Mouse (Mus musculus) embryonic facial prominence, embryonic 11.5 days (tissue): ENCODE measurements around the gene Abracl. TPM values are rescaled to one million over a fixed set of nuclear protein-coding genes. Genes with fewer than 3 reads are reported as not detected.

Experiments used
- ATAC-seq: fragments of 200-750 bp; cut with Nextera tagmentation; replicated peaks from 2 replicates; pipeline ENCODE4 v1.8.0; 2017; ENCODE audit warnings: low read depth; ENCODE audit not compliant: insufficient number of reproducible peaks, low FRiP score, low TSS enrichment
- DNase-seq: peaks from one replicate; pipeline ENCODE4 v3.0.0-alpha.2; 2015; ENCODE audit warnings: low spot score
- H3K27ac ChIP-seq: fragments of 300-500 bp; sonication (generic); replicated peaks from 2 replicates; pipeline ENCODE4 v1.5.1; 2014; ENCODE audit warnings: mild to moderate bottlenecking, low read depth, low read length, control low read depth
- H3K27me3 ChIP-seq: fragments of 300-500 bp; sonication (generic); 2 replicates; pipeline ENCODE4 v1.6.1; 2014; ENCODE audit warnings: mild to moderate bottlenecking, low read length, moderate library complexity, mixed read lengths; ENCODE audit not compliant: control insufficient read depth, insufficient read depth
- H3K36me3 ChIP-seq: fragments of 300-500 bp; sonication (generic); replicated peaks from 2 replicates; pipeline ENCODE4 v1.6.1; 2014; ENCODE audit warnings: low read depth, mild to moderate bottlenecking, low read length, moderate library complexity, mixed read lengths; ENCODE audit not compliant: control insufficient read depth, insufficient read depth
- H3K4me1 ChIP-seq: fragments of 300-500 bp; sonication (generic); 2 replicates; pipeline ENCODE4 v1.6.1; 2014; ENCODE audit warnings: low read length, mixed read lengths; ENCODE audit not compliant: control insufficient read depth, insufficient read depth
- H3K4me2 ChIP-seq: fragments of 300-500 bp; sonication (generic); 2 replicates; pipeline ENCODE4 v1.6.1; 2014; ENCODE audit warnings: low read depth, mild to moderate bottlenecking, control low read depth, low read length, moderate library complexity
- H3K4me3 ChIP-seq: fragments of 300-500 bp; sonication (generic); 2 replicates; pipeline ENCODE4 v1.5.1; 2014; ENCODE audit warnings: low read depth, low read length, control low read depth
- H3K9ac ChIP-seq: fragments of 300-500 bp; sonication (generic); replicated peaks from 2 replicates; pipeline ENCODE4 v1.6.1; 2014; ENCODE audit warnings: mild to moderate bottlenecking, control low read depth, low read length
- H3K9me3 ChIP-seq: fragments of 300-500 bp; sonication (generic); replicated peaks from 2 replicates; pipeline ENCODE4 v1.6.1; 2016; ENCODE audit warnings: mild to moderate bottlenecking, low read length, inconsistent platforms, mixed read lengths; ENCODE audit not compliant: control insufficient read depth
- WGBS: fragments of 180-500 bp; shearing (Covaris S2); extraction: QIAGEN DNeasy Blood & Tissue Kit; methylation state at CpG from one replicate; pipeline ENCODE4 v1.1.7; 2014; 5-methylcytosine and 5-hydroxymethylcytosine counted together
- polyA plus RNA-seq: library from polyadenylated mRNA; unstranded; fragments of >200 nt; fragmentation: Nextera tagmentation; extraction: Ambion mirVana; gene quantifications from 2 replicates; pipeline ENCODE4 v1.2.1, GENCODE M21; 2014

The Abracl gene
- polyA plus RNA-seq: 188 and 208 TPM in 2 replicates

DNA sequence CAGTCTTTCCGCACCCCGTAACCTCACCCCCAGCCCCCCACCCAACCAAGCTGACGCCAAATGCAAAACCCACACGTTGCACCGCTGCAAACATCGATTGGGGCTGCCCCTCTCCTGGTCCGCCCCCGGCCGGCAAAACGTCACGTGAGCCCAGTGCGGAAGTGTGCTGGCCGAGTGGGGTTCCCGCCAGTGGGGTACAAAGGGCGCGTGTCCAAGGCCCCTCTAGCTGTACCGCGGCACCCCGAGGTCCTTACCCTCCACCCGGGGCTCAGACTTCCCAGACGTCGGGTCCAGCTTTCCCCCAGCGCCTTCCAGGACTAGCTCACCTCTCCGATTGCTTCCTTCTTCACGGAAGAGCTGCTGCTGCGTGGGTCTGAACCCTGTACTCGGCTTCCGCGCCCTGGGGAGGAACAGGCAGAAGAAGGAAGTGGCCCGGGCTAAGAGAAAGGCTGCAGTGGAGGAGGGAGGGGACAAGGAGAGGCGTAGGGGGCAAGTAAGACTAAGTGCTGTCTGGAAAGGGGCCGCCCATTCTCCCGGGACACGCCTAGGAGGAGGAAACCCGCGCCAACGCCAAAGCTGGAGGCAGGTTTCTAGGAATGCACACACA, at the start of gene Abracl:
TSS of gene Abracl (minus strand) at position 548 of the 607 bp plus-strand sequence.
- ATAC-seq: peak; percentile 97
- H3K9ac ChIP-seq: peak within 1 kb of the TSS; percentile 81
- H3K27ac ChIP-seq: peak within 1 kb of the TSS; percentile 84

DNA sequence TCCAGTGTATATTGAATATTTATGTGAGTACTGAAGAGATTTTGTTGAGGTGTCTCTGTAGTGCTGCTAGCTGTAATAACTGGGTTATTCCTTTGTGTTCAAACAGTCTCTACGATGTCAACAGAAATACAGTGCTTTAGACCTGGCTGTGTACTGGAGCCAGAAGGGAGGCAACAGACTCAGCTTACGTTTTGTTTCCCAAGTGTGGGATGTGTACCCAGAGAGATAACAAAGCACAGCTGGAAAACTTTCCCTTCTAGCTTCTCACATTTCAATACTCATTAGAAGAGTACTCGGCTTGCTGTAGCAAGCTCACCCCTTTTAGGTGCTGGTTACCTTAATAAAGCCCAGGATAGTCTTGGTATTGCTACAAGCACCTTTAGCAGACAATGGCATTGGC, 49.8 kb upstream of the Abracl start:
- Histone ChIP-seq H3K9me3 (no peaks in the 10 kb centered on the region), H3K4me1 (no peaks in the 10 kb centered on the region), H3K27me3 (no peaks in the 10 kb centered on the region), H3K4me2 (no peak overlapping the region), H3K27ac (no peak overlapping the region), H3K36me3 (no peaks in the 10 kb centered on the region), H3K9ac (no peak overlapping the region), H3K4me3 (no peak overlapping the region)
- WGBS: 60% methylated on average over 3 of the region's 3 CpGs
- ATAC-seq (no peak), DNase-seq (no peak)

More for the DNA sequence above, at the start of gene Abracl:
- Histone ChIP-seq H3K4me1 (no peaks in the 10 kb centered on the region), H3K4me2 (peak within 1 kb of the TSS; percentile 72), H3K9me3 (no peaks in the 10 kb centered on the region), H3K36me3 (no peaks in the 10 kb centered on the region), H3K27me3 (no peaks in the 10 kb centered on the region), H3K4me3 (peak within 1 kb of the TSS; percentile 67)
- DNase-seq: peak; percentile 83
- under 1% methylated on average over 37 of the region's 37 CpGs for WGBS

DNA sequence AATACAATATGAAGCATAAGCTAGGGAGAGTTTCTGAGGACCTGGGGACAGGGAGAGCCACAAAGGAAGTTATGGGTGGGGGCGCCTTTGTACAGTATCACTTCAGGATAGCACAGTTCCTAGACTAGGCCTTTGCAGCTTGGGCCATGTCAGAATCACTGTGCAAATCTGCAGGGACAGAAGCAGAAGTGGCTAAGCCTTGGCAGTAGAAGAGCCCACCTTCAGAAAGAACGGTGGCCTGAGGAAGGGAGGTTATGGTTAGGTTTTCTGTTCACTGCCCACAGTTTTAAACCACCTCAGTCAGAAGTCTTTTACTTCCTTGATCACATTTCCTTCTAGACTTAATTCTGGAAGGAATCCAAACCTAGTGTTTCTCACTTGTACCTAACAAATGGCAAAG, 47.5 kb upstream of the Abracl start:
- H3K4me1 ChIP-seq: no peaks in the 10 kb centered on the region
- DNase-seq: no peak
- H3K4me2 ChIP-seq: no peak overlapping the region
- no peak overlapping the region for H3K27ac ChIP-seq
- WGBS: 91% methylated on average over 2 of the region's 2 CpGs
- no peak overlapping the region for H3K4me3 ChIP-seq
- H3K9ac ChIP-seq: no peak overlapping the region
- no peak for ATAC-seq
- H3K9me3 ChIP-seq: no peaks in the 10 kb centered on the region
- no peaks in the 10 kb centered on the region for H3K27me3 ChIP-seq
- no peaks in the 10 kb centered on the region for H3K36me3 ChIP-seq

DNA sequence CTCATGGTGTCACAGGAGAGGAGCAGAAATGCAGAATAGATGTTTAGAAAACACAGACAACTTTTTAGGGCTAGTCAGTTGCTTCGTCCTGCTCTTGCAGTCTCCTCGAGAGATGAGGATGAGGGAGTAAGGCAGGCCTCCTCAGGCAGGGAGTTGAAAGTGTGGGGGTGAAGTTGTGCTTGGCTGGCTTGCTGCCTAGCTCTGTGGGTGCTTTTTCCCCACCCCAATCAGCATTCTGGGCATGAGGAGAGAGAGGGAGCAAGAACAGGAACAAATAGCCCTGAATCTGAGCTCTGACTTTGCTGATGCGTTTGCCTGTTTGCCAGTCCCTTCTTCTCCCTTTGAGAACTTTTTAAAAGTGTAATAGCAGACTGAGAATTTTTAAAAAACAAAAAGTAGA, 47.1 kb upstream of the Abracl start:
- no peak for ATAC-seq
- Histone ChIP-seq H3K9ac (no peak overlapping the region), H3K9me3 (no peaks in the 10 kb centered on the region), H3K4me1 (no peaks in the 10 kb centered on the region), H3K4me2 (no peak overlapping the region), H3K27ac (no peak overlapping the region), H3K36me3 (no peaks in the 10 kb centered on the region), H3K27me3 (no peaks in the 10 kb centered on the region), H3K4me3 (no peak overlapping the region)
- whole genome bisulfite sequencing: 88% methylated on average over 3 of the region's 3 CpGs
- DNase-seq: no peak

DNA sequence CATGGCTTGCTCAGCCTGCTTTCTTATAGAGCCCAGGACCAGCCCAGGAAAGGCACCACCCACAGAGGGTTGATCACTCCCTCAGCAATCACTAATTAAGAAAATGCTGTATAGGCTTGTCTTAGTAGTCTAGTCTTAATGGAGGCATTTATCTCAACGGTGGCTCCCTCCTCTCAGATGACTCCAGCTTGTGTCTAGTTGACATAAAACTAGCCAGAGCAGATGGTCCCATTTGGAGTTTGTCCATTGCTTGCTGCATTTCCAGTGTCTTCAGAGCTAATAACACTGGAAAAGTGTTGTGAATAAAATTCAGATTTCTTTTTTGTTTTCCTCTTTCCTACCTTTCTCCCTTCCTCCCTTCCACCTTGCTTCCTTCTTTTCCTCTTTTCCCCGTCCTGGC, 46.5 kb upstream of the Abracl start:
- Histone ChIP-seq H3K27ac (no peak overlapping the region), H3K9me3 (no peaks in the 10 kb centered on the region), H3K4me1 (no peaks in the 10 kb centered on the region), H3K36me3 (no peaks in the 10 kb centered on the region), H3K4me3 (no peak overlapping the region), H3K4me2 (no peak overlapping the region), H3K27me3 (no peaks in the 10 kb centered on the region), H3K9ac (no peak overlapping the region)
- no peak for ATAC-seq
- WGBS: 72% methylated on average over 2 of the region's 2 CpGs
- DNase-seq: no peak

DNA sequence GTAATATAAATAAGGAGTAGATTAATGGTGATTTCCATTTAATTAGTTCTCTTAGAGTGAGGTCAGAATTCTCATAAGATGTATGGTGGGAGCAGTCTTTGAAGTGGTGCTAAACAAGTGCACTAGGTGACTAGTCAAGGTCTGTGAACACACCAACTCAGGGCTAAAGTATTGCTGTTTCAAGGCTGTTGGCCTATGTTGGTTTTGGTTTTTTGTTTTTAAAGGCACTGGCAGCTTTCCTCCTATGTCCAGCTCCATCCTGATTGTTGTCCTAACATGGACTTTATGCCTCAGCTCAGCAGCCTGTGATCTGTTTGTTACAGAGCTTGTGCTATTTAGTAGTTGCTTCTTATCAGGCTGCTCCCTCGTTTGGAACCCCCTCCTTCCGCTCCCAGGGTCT, 45.8 kb upstream of the Abracl start:
- 89% methylated on average over 2 of the region's 2 CpGs for WGBS
- no peaks in the 10 kb centered on the region for H3K36me3 ChIP-seq
- ATAC-seq: no peak
- DNase-seq: no peak
- H3K4me2 ChIP-seq: no peak overlapping the region
- no peaks in the 10 kb centered on the region for H3K9me3 ChIP-seq
- no peak overlapping the region for H3K27ac ChIP-seq
- no peak overlapping the region for H3K4me3 ChIP-seq
- H3K9ac ChIP-seq: no peak overlapping the region
- no peaks in the 10 kb centered on the region for H3K27me3 ChIP-seq
- no peaks in the 10 kb centered on the region for H3K4me1 ChIP-seq

DNA sequence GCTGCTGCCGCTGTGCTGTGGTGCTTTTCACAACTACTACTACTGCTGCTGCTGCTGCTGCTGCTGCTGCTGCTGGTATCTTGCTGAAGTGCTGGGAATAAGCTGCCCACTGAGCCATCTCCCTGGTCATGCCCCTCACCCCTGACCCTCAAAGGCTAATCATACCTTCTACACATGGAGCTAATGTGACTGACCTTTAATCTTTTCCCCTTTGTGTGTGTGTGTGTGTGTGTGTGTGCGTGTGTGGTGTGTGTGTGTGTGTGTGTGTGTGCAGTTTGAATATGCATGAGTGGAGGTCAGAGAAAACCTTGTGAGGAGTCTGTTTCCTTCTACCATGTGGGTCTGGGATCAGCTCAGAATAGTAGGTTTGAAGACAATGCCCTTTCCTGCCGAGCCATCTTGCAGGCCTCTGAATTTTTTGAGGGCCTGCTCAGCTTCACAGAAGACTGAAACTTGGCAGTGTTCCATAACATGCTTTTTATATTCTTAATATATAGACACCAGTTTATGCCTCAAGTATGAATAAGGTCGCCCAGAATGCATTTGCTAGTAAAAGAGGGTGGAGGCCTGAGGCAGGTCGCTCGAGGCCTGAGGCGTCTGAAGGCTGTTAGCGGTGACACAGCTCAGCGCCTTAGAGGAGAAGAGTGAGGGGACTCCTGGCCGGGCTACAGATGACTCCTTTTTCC, 44.8 kb upstream of the Abracl start:
- no peak overlapping the region for H3K27ac ChIP-seq
- 72% methylated on average over 10 of the region's 10 CpGs for WGBS
- no peak for DNase-seq

DNA sequence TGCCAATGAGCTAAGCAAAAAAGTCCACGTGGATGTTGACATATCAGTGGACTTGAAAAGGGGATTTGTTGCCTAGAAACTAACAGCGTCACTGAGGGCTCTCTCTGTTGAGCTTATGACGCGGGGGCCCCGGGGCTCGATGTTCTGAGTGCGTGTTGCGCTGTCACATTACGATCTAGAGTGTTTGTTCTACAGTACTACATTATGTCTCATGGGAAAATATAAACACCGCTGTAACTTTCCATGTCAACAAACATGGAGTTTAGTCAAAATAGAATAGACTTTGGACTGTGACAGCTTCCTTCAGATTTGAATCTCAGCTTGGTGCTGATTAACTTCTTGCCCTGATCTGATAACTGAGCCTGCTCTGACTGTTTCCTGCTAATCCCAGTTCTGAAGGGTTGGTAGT, 42.9 kb upstream of the Abracl start:
- Histone ChIP-seq H3K9ac (no peak overlapping the region), H3K9me3 (no peaks in the 10 kb centered on the region), H3K4me1 (no peaks in the 10 kb centered on the region), H3K36me3 (no peaks in the 10 kb centered on the region), H3K4me3 (no peak overlapping the region), H3K27ac (no peak overlapping the region), H3K27me3 (no peaks in the 10 kb centered on the region), H3K4me2 (no peak overlapping the region)
- DNase-seq: no peak
- no peak for ATAC-seq
- 90% methylated on average over 10 of the region's 10 CpGs for WGBS

More for the DNA sequence above, 44.8 kb upstream of the Abracl start:
- Histone ChIP-seq H3K9me3 (no peaks in the 10 kb centered on the region), H3K4me3 (no peak overlapping the region), H3K4me2 (no peak overlapping the region), H3K4me1 (no peaks in the 10 kb centered on the region), H3K27me3 (no peaks in the 10 kb centered on the region), H3K9ac (no peak overlapping the region), H3K36me3 (no peaks in the 10 kb centered on the region)
- ATAC-seq: no peak
